Mouse (Mus musculus) Muller cell, postnatal 12 days (primary cell): ENCODE results near the gene Sae1.

ENCODE experiments used
- DNase-seq: peaks from one replicate; pipeline ENCODE4 v3.0.0-alpha.2; 2015; ENCODE audit errors: inconsistent ontology term

Gene Sae1

DNA sequence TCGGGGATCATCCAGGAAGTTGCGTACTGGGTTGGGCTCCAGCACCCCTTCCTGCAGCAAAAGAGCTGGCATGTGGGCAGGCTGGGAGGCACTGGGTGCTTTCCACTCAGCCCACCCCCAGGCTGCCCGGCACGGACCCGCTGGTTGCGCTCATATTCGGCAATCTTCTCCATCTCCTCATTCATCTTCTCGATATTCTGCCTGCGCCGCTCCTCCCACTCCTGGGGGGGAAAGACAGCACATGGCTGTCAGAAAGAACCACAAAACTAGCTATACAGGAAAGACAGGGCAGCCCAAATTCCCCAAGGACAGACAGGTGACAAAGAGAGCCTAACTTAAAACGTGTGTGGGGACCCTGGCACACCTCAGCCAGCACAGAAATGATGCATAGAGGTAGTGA, 106.9 kb downstream of the Sae1 start:
- DNase-seq: no peak

DNA sequence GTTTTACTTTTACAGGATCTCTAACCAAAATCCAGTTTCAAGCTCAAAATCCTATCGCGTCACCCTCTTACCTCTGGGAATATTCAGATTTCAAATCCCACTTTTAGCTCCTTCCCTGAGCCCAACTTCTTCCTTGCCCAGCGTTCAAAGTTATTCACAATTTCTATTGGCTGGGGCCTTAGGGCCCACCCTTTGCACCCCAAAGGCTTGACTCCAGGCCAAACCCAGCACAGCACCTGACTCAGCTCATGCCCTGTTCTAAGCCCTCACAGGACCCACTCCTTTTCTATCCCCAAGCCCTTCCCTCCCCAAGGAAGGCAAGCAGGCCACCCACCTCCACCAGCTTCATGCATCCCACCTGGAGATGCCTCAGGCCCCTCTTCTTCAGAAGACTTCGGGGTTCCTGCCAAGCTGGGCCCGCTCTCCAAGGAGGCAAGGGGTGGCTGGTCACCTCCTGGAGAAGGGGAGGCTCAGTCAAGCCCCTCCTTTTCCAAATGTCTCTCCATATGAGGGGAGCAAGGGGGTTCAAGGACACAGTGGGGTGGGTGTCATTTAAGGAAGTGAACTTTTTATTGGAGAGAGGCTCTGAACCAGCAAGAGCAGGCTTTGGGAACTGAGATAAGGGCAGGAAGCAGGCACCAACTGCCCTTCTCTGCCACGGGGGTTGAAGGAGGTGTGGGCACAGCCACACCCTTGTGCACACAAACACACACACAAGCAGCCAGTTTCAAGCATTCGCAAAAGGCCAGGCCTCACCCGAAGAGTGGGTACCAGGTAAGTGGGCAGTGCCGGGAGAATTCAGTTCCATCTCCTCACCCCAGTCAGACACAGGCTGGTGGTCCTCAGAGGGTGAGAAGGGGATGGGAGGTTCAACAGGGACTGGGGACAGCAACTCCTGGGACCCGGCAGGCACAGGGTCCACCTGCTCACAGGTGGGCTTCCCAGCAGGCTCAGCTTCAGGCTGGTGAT, 112.4 kb downstream of the Sae1 start:
- DNase-seq: no peak

- DNase-seq: no peak
Measured at GRCm38 (mm10) chr7:16273766-16274140, 113.9 kb downstream of the Sae1 start.

GRCm38 (mm10) chr7:16273081-16273765, 114.4 kb downstream of the Sae1 start, which contains the start of gene Inafm1:
Inafm1 (minus strand) TSS chr7:16273617.
- peak; percentile 96 for DNase-seq

GRCm38 (mm10) chr7:16272681-16273080, 114.9 kb downstream of the Sae1 start:
- peak; percentile 86 for DNase-seq

DNA sequence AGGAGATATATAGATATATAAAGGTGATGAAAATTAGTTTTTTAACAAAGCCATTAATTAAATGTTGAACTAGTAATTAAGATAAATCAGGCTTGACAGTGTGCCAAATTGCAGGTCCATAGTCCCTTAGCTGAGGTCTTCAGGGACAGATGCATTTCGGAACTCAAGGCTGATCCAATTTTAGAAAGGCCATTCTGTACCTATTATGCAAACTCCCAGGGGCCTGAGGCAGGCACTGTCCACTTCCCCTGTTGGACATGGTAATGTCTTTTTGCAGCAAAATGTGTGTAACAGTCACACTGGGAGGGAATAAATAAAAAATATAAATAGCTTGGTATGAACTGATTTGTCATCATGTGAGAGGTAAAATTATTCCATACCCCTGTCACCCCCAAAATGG, 116.5 kb downstream of the Sae1 start:
- no peak for DNase-seq
